Mouse (Mus musculus) splenic B cell, adult 2 months (primary cell): Measurements from ENCODE around the gene Spsb1.

Source experiments
- DNase-seq: peaks from one replicate; pipeline ENCODE4 v3.0.0-alpha.2; 2011; ENCODE audit warnings: low read depth, low spot score
- H3K27me3 ChIP-seq: 2 replicates; pipeline ENCODE4 v1.6.1; 2012; ENCODE audit warnings: mild to moderate bottlenecking, low read length, moderate library complexity, mixed read lengths; ENCODE audit not compliant: control insufficient read depth, poor library complexity, insufficient read depth, severe bottlenecking
- H3K36me3 ChIP-seq: 2 replicates; pipeline ENCODE4 v1.6.1; 2012; ENCODE audit warnings: mild to moderate bottlenecking, low read length, moderate library complexity, mixed read lengths; ENCODE audit not compliant: control insufficient read depth, poor library complexity, insufficient read depth, severe bottlenecking

Spsb1 gene

GRCm38 (mm10) chr4:149930755-149931154, 24.1 kb downstream of the Spsb1 start:
- no peaks in the 10 kb centered on the region for H3K36me3 ChIP-seq
- no peaks in the 10 kb centered on the region for H3K27me3 ChIP-seq
- DNase-seq: no peak

DNA sequence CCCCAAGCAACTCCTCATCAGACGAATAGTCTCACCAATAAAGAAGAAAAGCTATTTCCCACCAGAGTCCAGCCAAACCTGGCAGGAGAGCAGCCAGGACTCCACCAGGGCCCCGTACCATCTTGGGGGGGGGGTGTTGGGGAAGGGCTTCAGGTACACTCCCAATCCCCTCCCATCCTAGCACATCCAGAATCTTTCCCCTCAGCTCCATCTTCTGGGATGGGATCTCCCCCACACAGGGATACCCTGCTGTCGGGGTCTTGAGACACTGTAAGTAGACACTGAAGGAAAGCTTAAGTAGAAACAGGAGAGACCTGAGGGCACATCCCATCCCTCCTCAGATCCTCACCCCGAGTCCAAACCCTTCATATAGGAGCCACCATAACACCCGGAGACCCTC, 31.8 kb downstream of the Spsb1 start:
- Histone ChIP-seq H3K36me3 (no peaks in the 10 kb centered on the region), H3K27me3 (no peaks in the 10 kb centered on the region)
- DNase-seq: no peak

DNA sequence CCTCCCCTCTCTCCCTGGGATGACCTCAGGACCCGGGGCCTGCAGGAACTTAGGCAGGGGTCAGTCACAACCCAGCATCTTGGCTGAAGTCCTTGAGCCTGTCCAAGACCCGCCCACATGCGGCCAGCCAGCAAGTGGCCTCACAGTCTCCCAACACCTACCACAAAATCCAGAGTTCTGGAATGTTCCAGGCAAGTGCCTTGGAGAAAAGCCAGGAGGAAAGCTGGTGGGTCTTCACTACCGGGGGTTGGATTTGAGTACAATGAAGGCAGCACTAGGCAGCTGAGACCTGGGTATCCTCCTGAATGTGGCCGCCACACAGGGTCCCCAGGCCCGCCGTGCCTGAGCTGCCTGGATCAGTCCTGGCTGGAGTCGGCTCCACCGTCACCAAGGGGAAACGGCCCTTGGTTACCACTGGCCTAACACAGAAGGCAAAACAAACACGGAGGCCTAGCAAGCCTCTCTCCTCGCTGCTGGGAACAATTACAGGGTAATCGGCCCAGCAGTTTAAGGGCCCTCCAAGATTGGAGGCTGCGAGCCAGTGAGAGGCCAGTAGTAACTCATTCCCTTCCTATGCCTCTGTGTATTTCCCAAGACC, 32.6 kb downstream of the Spsb1 start:
- no peaks in the 10 kb centered on the region for H3K36me3 ChIP-seq
- H3K27me3 ChIP-seq: no peaks in the 10 kb centered on the region
- no peak for DNase-seq

- H3K36me3 ChIP-seq: no peaks in the 10 kb centered on the region
- no peak for DNase-seq
- H3K27me3 ChIP-seq: no peaks in the 10 kb centered on the region
Observed at GRCm38 (mm10) chr4:149920886-149921285, 34.0 kb downstream of the Spsb1 start.

- Histone ChIP-seq H3K36me3 (no peaks in the 10 kb centered on the region), H3K27me3 (no peaks in the 10 kb centered on the region)
- DNase-seq: no peak
Observed at GRCm38 (mm10) chr4:149918455-149919070, 36.3 kb downstream of the Spsb1 start.

DNA sequence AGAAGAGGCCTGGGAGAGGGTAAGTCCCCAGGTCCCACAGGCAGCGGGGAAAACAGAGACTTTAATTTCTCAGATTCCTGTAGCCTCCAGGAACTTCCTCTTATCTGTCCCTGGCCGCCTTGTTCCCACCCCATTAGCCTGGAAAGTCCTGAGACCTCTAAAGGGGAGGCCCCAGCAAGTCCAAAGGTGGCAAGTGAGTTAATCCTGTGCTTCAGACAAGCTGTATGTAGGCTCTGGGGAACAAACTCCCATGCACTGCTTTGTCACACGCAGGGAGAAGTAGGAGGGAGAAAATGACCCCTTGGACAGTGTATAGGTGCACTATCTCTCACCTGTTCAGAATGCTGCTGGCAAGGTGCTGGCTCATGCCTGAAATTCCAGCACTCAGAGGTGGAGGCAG, 38.0 kb downstream of the Spsb1 start:
- Histone ChIP-seq H3K36me3 (no peaks in the 10 kb centered on the region), H3K27me3 (no peaks in the 10 kb centered on the region)
- DNase-seq: no peak

DNA sequence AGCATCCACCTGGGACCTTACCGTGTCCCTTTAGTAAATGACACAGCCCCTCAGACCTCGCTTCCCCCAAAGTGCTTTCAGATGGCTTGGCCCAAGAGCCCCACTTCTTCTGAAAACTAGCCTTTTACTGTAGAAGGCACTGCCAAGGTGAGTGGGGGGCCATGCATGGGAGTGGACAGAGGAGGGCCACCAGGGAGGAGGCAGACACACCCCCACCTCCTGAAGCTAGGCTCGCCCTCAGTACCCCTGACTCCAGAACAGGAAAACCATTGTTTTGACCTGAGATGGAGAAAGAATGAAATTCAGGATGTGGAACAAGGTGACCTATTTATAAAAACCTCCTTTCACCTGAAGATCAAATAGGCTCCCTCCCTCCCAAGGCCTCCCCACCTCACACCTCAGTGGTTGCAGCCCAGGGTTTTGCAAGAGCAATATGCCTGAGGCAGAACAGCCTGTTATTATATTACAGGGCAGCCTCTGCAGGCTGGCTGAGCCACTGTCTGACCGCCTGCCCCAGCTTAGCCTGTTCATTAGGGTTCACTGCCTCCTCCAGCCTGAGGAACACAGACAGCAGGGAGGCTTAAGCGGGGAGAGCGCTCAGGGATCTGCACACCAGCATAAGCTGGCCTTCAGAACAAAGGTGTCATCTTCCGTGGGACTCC, 41.0 kb downstream of the Spsb1 start:
- Histone ChIP-seq H3K36me3 (no peaks in the 10 kb centered on the region), H3K27me3 (no peaks in the 10 kb centered on the region)
- no peak for DNase-seq

GRCm38 (mm10) chr4:149912451-149912850, 42.4 kb downstream of the Spsb1 start:
- Histone ChIP-seq H3K36me3 (no peaks in the 10 kb centered on the region), H3K27me3 (no peaks in the 10 kb centered on the region)
- DNase-seq: no peak

- DNase-seq: no peak
- H3K36me3 ChIP-seq: no peaks in the 10 kb centered on the region
- no peaks in the 10 kb centered on the region for H3K27me3 ChIP-seq
Observed at GRCm38 (mm10) chr4:149910558-149910957, 44.3 kb downstream of the Spsb1 start.

GRCm38 (mm10) chr4:149909551-149909950, 45.3 kb downstream of the Spsb1 start:
- DNase-seq: no peak
- Histone ChIP-seq H3K36me3 (no peaks in the 10 kb centered on the region), H3K27me3 (no peaks in the 10 kb centered on the region)

- no peaks in the 10 kb centered on the region for H3K27me3 ChIP-seq
- DNase-seq: no peak
- H3K36me3 ChIP-seq: no peaks in the 10 kb centered on the region
Observed at GRCm38 (mm10) chr4:149908923-149909322, 45.9 kb downstream of the Spsb1 start.

DNA sequence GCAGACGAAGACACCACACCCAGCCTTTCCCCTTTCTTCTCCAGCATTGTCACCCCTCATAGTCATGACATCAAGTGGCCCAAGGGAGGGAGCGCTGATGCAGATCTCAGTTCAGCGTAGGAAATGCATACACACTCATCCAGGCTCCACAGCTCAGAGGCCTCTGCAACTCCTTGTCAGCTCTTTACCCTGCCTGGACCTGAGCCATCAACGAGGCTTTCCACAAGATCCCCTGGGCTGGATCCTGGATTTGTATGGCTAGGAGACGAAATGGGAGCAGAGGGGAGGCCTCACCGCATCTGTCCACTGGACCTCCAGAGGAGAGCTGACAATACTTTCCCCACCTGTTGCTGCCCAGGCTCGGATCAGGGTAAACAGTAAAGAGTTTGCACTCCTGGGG, 47.2 kb downstream of the Spsb1 start:
- Histone ChIP-seq H3K27me3 (no peaks in the 10 kb centered on the region), H3K36me3 (no peaks in the 10 kb centered on the region)
- DNase-seq: no peak

DNA sequence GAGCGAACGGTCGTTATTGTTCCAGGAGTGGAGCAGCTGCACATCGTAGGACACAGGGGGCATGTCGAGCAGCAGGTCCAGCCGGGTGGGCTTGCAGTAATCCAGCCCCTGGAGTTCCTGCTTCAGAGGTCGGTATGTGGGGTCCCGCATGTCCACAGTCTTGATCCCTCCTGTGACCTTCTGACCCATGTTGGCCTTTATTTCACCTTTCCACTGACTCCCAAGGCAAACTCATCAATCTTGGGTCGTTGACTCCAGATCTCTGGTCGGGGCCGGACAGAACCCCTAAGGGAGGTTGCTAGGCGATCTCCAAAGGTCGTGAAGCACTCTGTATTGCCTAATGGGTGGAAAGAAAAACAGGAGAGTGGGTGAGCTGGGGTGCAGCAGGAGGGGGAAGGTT, 47.9 kb downstream of the Spsb1 start:
- no peak for DNase-seq
- no peaks in the 10 kb centered on the region for H3K27me3 ChIP-seq
- H3K36me3 ChIP-seq: no peaks in the 10 kb centered on the region

- H3K36me3 ChIP-seq: no peaks in the 10 kb centered on the region
- DNase-seq: no peak
- no peaks in the 10 kb centered on the region for H3K27me3 ChIP-seq
Observed at GRCm38 (mm10) chr4:149905302-149905974, 49.4 kb downstream of the Spsb1 start.

GRCm38 (mm10) chr4:149903026-149903425, 51.8 kb downstream of the Spsb1 start:
- Histone ChIP-seq H3K36me3 (no peaks in the 10 kb centered on the region), H3K27me3 (no peaks in the 10 kb centered on the region)
- no peak for DNase-seq
